Mouse (Mus musculus): ENCODE measurements around the gene Vamp3.

The Vamp3 gene

DNA sequence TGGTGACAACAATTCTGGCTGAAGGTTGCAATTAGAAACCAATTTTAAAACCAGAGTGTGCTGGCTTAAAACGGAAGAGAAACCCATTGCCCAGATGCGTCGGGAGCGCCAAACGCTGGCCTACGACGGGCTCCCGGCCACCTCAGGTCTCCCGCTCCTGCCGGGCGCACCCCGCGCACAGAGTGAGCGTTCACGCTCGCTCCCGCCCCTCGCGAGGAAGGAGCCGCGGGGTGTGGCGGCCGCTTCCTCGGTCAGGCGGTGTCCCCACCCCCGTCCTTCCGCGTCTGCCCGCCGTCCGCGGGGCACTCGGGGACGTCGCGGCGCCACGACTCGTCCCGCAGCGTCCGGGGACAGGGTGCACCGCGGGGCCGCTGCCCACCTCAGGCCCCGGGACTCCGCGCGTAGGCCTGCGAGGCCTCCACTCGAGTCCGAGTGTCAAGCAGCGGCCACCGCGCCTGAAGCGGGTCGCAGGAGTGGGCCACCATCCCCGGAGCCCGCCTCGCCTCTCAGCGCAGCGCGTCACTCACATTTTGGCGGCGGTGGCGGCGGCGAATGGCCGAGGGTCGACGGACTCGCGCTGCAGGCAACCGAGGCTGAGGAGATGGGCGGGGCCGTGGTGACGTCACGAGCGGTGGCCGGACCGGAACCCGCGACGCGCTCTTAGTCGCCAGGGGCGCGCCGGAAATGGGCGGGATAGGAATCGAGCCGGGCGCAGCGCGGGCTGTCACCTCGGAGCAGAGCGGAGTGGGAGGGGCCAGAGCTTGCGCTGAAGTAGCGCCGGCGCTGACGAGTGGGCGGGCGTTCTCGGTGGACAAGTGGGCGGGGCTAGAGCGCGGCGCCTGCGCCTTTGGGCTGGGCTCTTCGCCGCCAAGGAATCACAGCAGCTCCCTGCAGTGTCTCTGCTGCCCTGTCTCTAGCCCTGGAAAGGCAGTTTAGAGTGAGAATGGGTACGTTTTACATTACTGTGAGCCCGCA lies at the start of gene Vamp3:
Gene Vamp3, minus strand, starts transcription at position 617 of the 975 bp plus-strand sequence.
- DNase-seq, result peak; percentile 100

- no peak for DNase-seq
These were observed 48.7 kb upstream of the Vamp3 start for GRCm38 (mm10) chr4:151106468-151106867.

DNA sequence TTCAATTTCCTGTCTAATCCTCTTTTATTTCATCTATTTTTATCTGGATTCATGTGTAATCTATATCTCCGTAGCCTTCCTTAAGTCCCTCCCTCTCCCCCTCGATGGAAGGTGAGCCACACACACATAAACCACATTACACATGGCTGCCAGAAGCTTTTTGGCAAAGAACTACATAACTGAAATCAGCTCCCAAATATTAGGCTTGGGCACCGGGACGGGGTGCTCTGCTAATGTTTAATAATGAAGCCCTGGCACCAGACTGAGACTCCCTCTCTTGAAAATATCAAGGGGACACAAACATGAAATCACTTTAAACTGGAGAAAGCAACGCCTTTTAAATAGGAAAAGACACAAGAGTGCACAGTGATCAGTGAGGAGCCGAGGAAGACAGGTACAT lies 48.1 kb upstream of the Vamp3 start:
- no peak for DNase-seq

DNA sequence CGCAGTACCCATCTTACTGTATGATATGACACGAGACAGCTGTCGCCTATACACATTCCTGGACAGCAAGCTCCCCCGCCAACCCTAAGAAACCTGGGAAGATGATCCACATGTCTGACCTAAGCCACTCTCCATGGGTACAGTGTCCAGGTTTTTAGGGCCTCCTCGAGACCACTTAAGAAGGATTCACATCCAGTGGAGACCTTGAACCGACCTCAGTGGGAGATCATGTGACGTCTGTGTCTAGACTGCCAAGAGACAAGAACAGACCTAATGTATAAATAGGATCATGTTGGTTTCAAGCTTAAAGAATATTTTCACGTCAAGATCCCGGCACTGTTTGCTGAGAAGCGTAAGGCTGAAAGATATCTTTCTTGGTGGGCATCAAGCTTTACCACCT lies 46.4 kb upstream of the Vamp3 start:
- DNase-seq, result no peak

DNA sequence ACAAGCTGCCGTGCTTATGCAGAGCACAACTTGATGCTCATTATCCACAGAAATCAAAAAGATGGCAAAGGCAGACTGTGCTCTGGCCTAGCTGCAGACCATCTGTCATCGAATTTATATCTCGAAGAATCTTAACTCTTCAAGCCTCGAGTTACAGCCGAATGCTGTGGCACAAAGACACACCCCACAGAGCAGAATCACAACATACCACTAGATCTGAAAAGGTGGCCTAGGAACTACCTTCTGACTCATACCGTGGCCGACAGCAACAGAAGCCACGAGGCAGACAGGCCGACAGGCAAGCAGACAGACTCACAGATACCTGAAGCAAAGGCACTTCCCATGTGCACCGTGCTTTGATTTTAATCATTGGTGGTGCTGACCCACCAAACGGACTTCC lies 45.9 kb upstream of the Vamp3 start:
- DNase-seq, result no peak

DNA sequence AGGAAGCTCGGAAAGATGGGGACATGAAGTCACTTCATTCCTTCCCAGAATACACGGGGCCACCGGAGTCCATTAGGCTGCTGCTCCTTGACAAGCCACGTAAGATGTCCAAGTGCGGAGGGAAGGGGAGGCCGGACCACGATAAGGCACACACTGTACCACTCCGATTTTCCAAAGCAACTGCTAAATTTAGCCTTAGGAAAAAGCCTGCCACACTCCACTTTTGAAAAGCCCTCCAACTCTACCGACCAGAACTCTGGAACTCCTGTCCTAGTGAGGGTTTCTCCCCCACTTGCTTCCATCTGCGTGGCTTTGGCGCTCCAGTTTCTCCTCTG lies 39.3 kb upstream of the Vamp3 start:
- DNase-seq, result no peak

DNA sequence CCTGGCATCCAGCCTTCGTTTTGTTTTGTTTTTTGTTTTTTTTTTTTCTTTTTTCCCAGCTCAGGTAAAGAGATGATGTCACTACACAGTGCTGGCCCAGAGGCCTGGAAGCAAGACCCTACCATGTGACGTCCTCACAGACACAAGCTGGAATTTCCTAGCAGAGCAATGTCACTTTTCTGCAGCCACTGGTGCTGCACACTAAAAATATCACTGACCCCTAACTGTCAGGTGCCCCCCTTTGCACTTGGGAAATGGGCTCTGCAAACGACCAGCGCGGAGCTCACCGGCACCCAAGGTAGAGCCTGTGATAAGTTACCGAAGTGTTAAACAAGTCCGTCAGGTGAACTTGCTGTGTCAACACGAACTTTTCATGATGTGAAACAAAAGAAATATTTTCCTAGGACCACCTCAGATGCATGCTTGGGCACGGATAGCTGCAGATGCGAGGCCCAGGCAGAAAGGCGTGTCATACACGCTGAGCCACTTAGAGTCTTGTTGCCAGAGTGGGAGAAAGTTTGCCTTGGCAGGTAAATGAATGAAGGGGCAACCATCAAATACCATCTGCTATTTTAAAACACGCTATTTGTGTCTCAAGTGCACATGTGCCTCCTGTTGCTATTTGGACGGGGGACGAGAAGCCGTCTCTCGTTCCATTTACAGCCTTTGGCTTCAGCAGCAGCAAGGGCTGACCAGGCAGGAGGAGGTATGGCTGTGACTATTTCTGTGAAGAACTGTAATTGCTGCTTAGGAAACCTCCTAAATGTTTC lies 38.8 kb upstream of the Vamp3 start:
- DNase-seq, result no peak

DNA sequence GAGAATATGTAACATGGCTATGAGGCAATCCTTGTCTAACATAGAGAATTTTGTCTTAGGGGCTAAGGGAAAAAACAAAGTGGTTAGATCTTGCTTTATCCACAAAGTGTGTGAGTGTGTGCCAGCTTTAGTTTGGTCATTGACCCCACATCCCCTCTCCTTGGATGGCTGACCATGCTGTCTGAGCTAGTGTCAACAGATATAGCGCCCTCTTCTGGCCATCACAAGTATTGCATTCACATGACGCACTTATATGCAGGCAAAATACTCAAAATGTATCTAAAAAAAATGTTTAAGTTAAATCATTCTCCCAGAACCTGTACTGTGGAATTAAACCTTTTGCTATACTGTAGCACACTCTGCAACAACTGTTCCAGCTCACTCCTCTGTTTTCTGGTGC lies 37.4 kb upstream of the Vamp3 start:
- peak; percentile 28 for DNase-seq

GRCm38 (mm10) chr4:151089270-151089669 lies 31.5 kb upstream of the Vamp3 start, which contains the start of gene Gm13090:
Gene Gm13090 (plus strand): TSS chr4:151089570.
- no peak for DNase-seq

GRCm38 (mm10) chr4:151088819-151089218 lies 31.1 kb upstream of the Vamp3 start:
- no peak for DNase-seq

DNA sequence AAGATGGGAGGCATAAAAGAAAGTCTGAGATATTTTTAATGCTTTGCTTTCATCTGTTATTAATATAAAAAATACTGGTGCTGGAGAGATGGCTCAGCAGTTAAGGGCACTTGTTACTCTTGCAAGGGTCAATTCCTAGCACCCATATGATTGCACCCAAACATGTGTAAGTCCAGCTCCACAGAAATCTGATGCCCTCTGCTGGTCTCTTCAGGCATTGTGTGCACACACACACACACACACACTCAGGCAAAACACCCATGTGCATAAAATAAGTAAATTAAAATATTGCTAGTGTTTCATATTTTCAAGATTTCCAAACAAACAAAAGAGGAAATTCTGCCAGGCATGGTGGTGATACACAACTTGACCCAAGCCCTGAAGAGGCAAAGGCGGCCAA lies 29.6 kb upstream of the Vamp3 start:
- no peak for DNase-seq

DNA sequence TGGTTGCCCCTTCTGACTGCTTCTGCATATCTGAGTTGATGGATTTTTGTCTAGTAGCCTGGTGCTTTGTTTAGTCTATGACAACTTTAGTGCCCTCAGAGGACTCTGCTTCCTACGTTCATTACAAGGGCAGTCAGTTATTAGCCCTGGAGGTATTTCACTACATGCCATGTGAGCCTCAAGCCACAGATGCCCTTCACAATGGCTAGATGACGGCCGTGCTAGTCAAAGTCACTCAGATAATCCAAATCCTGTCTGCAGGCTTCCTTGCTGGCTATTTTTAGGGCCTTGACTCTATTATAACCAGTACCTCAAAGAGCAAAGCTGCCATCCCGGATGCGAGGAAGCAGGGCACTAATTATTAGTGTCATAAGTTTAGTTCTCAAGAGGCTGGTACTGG lies 25.3 kb upstream of the Vamp3 start:
- DNase-seq, result no peak

DNA sequence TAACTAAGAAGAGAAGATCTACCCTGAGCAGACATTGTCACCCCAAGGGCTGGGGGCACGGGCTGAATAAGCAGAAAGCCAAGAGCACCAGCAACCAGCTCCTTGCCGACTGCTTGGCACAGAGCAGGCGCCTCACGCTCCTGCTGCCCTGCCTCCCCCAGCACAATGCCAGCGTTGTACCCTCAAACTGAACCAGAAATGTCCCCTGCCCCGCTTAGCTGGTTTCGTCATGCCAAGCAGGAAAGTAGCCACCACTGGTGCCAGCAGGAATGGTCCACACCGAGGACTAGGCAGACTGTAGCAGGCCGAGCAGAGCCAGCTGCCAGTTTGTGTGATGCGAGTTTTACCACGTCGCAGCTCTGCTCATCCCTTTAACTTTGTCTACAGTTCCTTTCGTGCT lies 24.2 kb upstream of the Vamp3 start:
- DNase-seq, result no peak

DNA sequence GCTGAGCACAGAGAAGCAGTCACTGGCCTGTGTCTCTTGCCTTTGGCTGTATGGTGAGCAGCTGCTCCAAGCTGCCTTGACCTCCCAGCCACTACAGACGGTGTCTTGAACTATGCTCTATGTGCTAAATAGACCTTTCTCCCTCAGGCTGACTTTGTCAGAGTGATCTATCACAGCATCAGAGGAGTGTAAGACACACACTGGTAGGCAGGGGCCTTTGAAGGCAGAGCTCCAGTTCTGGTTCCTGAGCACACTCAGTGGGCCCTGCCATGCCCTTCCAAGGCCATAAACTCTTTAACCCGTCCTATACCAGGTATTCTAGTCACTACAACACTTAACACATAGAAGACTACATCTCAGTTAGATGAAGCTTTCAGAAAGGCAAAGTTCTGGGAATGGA lies 23.6 kb upstream of the Vamp3 start:
- no peak for DNase-seq

DNA sequence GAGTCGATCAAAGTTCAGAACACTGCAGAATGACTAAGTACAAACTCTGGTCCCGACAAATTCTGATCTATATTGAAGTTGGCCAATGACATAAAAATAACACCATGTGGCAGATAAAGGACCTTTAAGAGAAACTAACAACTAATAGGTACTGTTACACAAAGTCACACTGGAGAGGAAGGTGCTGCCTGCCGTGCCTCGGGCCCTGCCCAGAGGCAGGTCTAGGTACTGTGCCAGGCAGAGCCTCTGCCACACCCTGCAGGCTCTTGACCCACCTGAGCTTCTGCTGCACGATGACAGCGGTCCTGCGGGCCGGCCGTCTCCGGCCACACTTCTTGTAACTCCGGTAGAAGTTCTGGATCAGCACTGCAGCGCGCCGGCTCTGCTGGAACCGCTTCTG lies 17.1 kb upstream of the Vamp3 start:
- no peak for DNase-seq

GRCm38 (mm10) chr4:151073108-151073744 lies 15.5 kb upstream of the Vamp3 start:
- DNase-seq, result peak; percentile 83

GRCm38 (mm10) chr4:151070962-151071361 lies 13.2 kb upstream of the Vamp3 start:
- no peak for DNase-seq

DNA sequence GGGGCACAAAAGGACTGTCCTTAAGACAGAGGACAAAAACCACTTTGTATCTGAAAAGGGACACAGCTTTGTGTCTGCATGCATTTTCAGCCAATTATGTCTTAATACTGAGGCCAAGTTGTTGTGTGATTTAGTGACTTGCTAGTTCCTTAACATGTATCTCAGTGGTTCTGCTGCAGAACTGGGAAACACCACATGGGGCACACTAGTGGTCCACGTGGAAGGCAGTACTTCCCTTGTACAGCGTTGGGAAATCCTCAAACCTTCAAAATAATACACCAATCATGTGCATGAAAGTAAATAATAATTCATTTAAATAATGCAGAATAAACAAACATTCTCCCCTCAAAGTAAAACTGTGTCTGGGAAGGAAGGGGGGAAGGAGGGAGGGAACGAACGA lies 11.0 kb upstream of the Vamp3 start:
- no peak for DNase-seq

DNA sequence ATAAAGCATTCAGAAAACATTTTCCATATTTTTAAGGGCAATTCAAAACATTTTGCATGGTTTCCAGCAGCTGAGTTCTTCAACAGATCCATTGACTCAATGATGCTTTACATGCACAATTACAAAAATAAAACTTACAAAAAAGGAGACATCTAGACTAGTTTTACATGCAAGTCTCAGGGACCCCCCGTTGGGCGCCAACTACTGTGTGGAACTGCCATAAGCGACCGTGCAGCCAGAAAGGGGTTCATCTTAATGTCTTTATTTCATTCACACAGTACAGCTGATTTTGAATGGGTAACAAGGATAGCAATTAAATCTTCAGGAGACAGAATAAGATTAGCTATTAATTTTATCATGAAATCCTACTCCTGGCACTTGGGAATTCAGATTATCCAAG lies 1.8 kb upstream of the Vamp3 start:
- no peak for DNase-seq

DNA sequence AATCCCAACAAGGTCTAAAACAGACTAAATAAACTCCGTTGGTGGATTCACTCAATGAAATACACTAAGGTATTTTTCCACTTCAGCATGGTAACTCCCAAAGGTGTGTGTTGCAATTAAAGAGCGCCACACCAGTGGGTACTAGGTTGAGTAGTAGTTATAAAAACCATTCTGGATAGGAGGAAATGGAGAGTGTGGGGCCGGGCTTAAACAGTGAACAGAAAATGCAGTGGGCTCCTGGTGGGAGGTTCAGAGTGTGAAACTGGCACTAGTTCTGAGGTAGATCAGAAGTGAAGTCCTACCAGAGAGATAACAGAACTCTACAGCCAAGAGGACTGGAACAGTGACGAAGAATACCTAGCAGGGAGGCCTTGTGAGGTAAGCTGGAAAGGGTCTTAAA lies 871 bp upstream of the Vamp3 start:
- no peak for DNase-seq

DNA sequence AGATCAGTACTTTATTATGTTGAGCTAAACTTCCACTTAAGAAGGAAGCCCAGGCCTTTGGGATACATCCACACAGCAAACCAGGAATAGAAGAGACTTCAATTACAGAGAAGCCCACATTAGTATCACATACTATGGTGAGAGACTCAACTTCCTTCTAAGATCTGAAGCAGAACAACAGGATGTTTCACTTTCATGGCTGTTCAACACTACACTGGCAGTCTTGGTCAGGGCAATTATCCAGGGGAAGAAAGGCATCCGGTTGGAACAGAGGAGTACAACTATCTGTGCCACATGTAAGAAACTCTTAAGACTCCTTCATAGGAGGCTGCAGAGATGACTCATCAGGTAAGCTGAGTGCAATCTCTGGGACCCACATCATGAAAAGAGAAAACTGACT lies 6.6 kb downstream of the Vamp3 start:
- DNase-seq, result no peak

DNA sequence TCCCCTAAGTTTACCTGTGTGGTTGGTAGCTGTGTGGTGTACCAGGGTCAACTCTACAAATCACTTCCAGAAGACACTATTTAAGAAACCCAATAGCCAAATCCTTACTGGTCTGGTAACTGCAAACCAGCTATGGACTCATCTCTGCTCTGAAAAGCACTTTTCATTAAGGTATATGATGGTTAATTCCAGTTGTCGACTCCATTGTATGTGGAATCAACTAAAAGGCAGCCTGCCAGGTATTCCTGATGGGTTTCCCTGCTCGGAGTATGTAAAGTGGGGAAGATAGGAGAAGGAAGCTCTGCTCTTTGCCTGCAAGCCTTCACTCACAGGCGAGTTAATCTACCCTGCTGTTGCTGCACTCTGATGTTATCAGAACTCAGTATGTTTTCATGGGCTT lies 11.2 kb downstream of the Vamp3 start:
- no peak for DNase-seq

- DNase-seq, result no peak
These were observed 12.7 kb downstream of the Vamp3 start for GRCm38 (mm10) chr4:151044944-151045570.

Data from kidney, postnatal 14 days (tissue).